Mouse (Mus musculus) right cerebral cortex, adult 18-20 months (tissue): ENCODE results near the gene Ppa2.

Source experiments
- DNase-seq: peaks from one replicate; pipeline ENCODE4 v3.0.0; 2022; ENCODE audit warnings: mixed read lengths

The Ppa2 gene

GRCm38 (mm10) chr3:133403849-133404248 is 93.9 kb downstream of the Ppa2 start:
- DNase-seq = no peak

- no peak for DNase-seq
These were observed 95.7 kb downstream of the Ppa2 start for GRCm38 (mm10) chr3:133405636-133406035.

GRCm38 (mm10) chr3:133406248-133406647 is 96.3 kb downstream of the Ppa2 start:
- DNase-seq = no peak

- DNase-seq = no peak
These were observed 101.3 kb downstream of the Ppa2 start for GRCm38 (mm10) chr3:133411123-133411675.

GRCm38 (mm10) chr3:133411768-133412167 is 101.9 kb downstream of the Ppa2 start:
- DNase-seq = no peak

- no peak for DNase-seq
These were observed 104.8 kb downstream of the Ppa2 start for GRCm38 (mm10) chr3:133414747-133415146.

GRCm38 (mm10) chr3:133423073-133423472 is 113.2 kb downstream of the Ppa2 start:
- DNase-seq = no peak
